Mouse (Mus musculus) heart, postnatal 36 days (tissue): Measurements from ENCODE around the gene Trim10. TPM values are rescaled to one million over a fixed set of nuclear protein-coding genes. Genes with fewer than 3 reads are reported as not detected.
"Not testable (repeated sequence)": the region's sequence is repeated elsewhere in the genome, so short reads cannot be mapped to it uniquely, and the experiment has no call there.

Experiments used
- DNase-seq, 2 experiments: peaks; one replicate each; pipeline ENCODE4 v3.0.0; 2021 to 2022
- intact Hi-C: fragments of 180-260 bp; cut with DNase I; formaldehyde crosslinking; loops from one replicate; pipeline ENCODE4 v1.15.1; 2025
- total RNA-seq, 2 experiments: library from RNA; stranded (reverse); gene quantifications; 2 replicates each; pipeline ENCODE4 v1.2.3; 2021

Trim10 gene
- total RNA-seq, result under 1 TPM; 0.41 to 0.64 TPM

- intact Hi-C loops, result no loop called here
- DNase-seq, result no peak
Measured at GRCm38 (mm10) chr17:36869284-36869954, at the start of gene Trim10. TSS of gene Trim10 (plus strand) at chr17:36869574.

DNA sequence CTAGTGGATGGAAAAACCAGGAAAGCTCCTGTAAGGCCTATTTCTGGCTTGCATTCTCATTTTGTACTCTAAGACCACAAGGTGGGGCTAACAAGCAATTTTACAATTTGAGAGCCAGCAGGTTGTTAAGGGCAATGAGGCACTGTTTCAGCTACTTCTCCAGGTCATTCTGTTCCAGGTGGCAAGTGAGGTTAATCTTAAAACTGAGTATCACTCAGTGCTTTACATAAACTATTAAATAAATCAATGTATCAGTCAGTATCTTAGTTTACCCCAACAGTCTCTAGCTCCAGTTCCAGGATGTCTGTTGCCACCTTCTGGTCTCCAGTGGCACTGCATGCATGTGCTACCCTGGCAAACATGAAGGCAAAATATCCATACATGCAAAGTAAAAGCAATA, 45.4 kb upstream of the Trim10 start:
- intact Hi-C loops, result loop anchor here (5.0 kb wide), 2 partner anchors 37 to 73 kb away; partner anchors contain the start of gene Trim31
- peak; percentile 36 to 64 for DNase-seq

- intact Hi-C loops, result no loop called here
Measured at GRCm38 (mm10) chr17:36825525-36825924, 43.8 kb upstream of the Trim10 start.

GRCm38 (mm10) chr17:36826002-36826401, 43.4 kb upstream of the Trim10 start:
- peak; percentile 80 to 84 for DNase-seq
- intact Hi-C loops, result not testable (repeated sequence)

More at GRCm38 (mm10) chr17:36825525-36825924, 43.8 kb upstream of the Trim10 start:
- DNase-seq, result no peak

- intact Hi-C loops, result no loop called here
Measured at GRCm38 (mm10) chr17:36828488-36828887, 40.9 kb upstream of the Trim10 start.

DNA sequence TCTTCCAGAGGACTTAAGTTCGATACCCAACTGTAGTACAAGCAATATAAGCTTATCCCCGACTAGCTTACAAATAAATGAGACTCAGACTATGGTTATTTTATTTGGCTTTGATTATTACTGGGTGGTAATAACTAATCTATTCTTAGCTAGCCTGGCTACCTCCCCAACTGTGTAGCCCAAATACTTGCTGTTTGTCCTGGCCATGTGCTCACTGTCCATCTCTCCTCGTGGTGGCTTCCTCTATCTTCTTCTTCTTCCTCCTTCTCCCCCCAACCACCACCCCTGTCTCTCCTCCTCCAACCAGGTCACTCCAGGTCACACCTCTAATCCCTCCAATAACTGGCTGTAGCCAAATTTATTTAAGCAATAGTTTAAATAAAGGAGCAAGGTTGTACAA, 38.9 kb upstream of the Trim10 start:
- intact Hi-C loops, result no loop called here

More at GRCm38 (mm10) chr17:36828488-36828887, 40.9 kb upstream of the Trim10 start:
- DNase-seq, result no peak

GRCm38 (mm10) chr17:36832694-36833093, 36.7 kb upstream of the Trim10 start:
- intact Hi-C loops, result no loop called here
- no peak for DNase-seq

More for the DNA sequence above, 38.9 kb upstream of the Trim10 start:
- DNase-seq, result no peak

- DNase-seq, result peak; percentile 56 to 66
- intact Hi-C loops, result loop anchor here (5.0 kb wide), 1 partner anchor 121 kb away; the partner anchor contains the start of genes Znrd1 and Znrd1as
Measured at GRCm38 (mm10) chr17:36835591-36836426, 33.6 kb upstream of the Trim10 start.

- intact Hi-C loops, result loop anchor here (5.0 kb wide), 1 partner anchor 121 kb away; the partner anchor contains the start of genes Znrd1 and Znrd1as
- DNase-seq, result no peak
Measured at GRCm38 (mm10) chr17:36836427-36836812, 33.0 kb upstream of the Trim10 start.

DNA sequence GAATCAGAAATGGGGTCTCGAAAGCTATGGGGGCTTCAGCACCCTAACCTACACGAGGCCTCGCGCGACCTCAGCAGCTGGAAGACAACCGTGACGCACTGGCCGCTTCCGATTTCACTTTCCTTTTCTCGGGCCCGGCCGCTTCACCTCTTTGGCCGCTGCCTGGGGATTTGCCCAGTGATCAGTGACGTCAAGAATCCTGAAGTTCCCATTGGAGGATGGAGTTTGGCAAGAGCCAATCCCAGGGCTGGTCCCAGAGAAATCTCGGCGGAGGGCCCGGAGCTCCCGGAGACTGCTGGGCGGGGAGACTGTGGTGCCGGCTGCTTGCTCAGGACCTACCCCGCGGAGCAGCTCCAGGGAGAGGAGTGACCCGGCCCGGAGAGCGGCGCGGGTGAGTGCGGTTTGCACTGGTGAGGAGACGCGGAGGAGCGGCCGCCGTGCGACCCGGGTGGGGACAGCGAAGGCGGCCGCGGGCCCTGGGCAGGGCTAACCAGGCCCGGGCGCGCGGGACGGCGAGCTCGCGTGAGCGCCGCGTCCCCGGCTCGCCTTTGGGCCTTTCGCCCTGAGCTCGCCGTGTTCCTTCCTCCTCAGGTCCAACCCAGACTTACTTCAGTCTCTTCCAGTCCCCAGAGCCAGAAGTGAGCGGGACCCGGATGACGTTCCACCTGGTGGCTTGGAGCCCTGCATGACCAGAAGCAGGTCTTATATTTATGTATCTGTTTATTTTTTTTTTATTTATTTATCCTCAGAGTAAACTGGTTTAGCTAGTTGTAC, 32.3 kb upstream of the Trim10 start, which contains the start of gene Trim26:
Gene Trim26, plus strand, starts transcription at position 261 of the 774 bp plus-strand sequence.
- intact Hi-C loops, result loop anchor here (5.0 kb wide), 1 partner anchor 120 kb away; the partner anchor contains the start of genes Znrd1 and Znrd1as
- DNase-seq, result peak; percentile 97 to 98

DNA sequence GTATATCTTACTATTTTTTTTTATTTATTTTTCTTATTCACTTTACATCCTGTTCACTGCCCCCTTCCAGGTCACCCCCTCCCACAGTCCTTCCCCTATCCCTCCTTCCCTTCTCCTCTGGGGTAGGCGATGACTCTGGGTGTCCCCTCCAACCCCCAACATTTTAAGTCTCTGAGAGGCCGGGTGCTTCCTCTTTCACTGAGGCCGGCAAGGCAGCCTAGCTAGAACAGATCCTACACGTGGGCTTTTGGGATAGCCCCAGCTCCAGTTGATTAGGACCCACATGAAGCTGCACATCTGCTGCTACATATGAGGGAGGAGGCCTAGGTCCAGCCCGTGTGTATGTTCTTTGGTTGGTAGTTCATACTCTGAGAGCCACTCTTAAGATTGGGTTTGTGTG, 30.4 kb upstream of the Trim10 start:
- intact Hi-C loops, result loop anchor here (5.0 kb wide), 1 partner anchor 118 kb away; the partner anchor contains the start of genes Znrd1 and Znrd1as
- no peak for DNase-seq

GRCm38 (mm10) chr17:36839931-36840330, 29.4 kb upstream of the Trim10 start:
- DNase-seq, result no peak
- intact Hi-C loops, result loop anchor here (5.0 kb wide), 2 partner anchors 117 to 207 kb away; partner anchors contain the start of genes Gabbr1, Znrd1 and Znrd1as

- DNase-seq, result no peak
- intact Hi-C loops, result loop anchor here (5.0 kb wide), 1 partner anchor 206 kb away; the partner anchor contains the start of gene Gabbr1
Measured at GRCm38 (mm10) chr17:36840961-36841445, 28.4 kb upstream of the Trim10 start.

- intact Hi-C loops, result loop anchor here (5.0 kb wide), 1 partner anchor 204 kb away; the partner anchor contains the start of gene Gabbr1
- DNase-seq, result no peak
Measured at GRCm38 (mm10) chr17:36843696-36844095, 25.7 kb upstream of the Trim10 start.

DNA sequence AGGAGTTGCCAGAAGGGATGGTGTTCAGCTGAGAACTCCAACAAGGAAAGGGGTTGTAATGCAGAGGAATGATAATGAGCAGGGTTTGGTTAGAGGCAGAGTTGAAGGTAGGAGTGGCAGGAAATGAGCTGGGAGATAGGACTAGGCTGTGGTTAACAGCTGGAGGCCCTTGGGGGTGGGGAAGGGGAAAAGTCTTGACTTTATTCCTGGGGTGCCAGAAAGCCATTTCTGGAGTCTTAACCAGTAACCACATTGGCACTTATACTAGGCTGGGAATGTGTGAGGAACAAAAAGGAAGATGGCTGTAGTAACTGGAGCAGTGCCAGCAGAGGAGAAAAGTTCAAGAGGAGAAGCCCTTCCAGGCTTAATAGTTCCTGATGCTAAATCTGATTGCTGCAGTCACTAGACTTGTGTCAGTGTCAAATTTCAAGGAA, 25.1 kb upstream of the Trim10 start:
- DNase-seq, result no peak
- intact Hi-C loops, result loop anchor here (5.0 kb wide), 1 partner anchor 203 kb away; the partner anchor contains the start of gene Gabbr1

DNA sequence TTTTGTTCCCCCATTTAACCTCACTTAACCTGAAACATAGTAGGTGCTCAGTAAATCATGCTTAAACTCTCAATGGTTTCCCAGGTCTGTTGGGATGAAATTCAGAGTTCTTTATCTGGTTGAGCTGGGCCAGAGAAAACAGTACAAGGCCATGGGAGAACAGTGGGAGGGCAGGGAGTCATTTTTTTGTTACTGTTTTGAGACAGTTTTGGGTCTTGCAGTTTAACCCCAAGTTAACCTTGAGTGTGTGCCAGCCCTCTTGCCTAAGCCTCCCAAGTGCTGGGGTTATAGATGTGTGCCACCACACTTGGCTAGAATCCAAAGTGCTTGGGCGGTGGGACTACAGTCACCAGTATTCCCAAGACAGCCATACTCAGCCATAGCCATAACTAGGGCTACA, 24.6 kb upstream of the Trim10 start:
- intact Hi-C loops, result loop anchor here (5.0 kb wide), 1 partner anchor 203 kb away; the partner anchor contains the start of gene Gabbr1
- DNase-seq, result no peak

DNA sequence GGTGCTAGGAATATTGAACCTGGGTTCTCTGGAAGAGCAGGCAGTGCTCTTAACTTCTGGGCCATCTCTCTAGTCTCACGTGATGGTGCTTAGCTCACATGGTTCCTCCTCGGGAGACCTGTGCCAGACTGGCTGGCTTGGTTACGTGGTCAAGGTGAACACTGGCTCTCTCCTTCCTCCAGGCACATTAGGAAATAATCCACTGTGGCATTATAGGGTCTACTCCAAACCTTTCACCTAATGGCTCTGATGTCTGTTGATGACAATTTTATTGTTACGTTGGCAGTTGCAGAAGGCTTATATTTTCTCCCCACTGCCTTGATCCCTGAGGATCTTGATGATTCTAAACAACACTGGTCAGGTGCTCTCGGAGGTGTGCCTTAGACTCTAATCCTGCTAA, 20.5 kb upstream of the Trim10 start:
- intact Hi-C loops, result no loop called here
- no peak for DNase-seq

GRCm38 (mm10) chr17:36849992-36850391, 19.4 kb upstream of the Trim10 start:
- no peak for DNase-seq
- intact Hi-C loops, result no loop called here

- intact Hi-C loops, result no loop called here
- DNase-seq, result no peak
Measured at GRCm38 (mm10) chr17:36851200-36851599, 18.2 kb upstream of the Trim10 start.

- no peak for DNase-seq
- intact Hi-C loops, result no loop called here
Measured at GRCm38 (mm10) chr17:36851627-36852026, 17.7 kb upstream of the Trim10 start.
